Mouse (Mus musculus) testis, postnatal 10 days (tissue): ENCODE data around the gene Ifna14.
"Not testable (repeated sequence)": the region's sequence is repeated elsewhere in the genome, so short reads cannot be mapped to it uniquely, and the experiment has no call there.

Experiments
- DNase-seq: peaks from one replicate; pipeline ENCODE4 v3.0.0; 2021; ENCODE audit warnings: low spot score

The Ifna14 gene

GRCm38 (mm10) chr4:88571698-88572097 is at the start of gene Ifna14:
Gene Ifna14 (minus strand): TSS chr4:88571798.
- no peak for DNase-seq

DNA sequence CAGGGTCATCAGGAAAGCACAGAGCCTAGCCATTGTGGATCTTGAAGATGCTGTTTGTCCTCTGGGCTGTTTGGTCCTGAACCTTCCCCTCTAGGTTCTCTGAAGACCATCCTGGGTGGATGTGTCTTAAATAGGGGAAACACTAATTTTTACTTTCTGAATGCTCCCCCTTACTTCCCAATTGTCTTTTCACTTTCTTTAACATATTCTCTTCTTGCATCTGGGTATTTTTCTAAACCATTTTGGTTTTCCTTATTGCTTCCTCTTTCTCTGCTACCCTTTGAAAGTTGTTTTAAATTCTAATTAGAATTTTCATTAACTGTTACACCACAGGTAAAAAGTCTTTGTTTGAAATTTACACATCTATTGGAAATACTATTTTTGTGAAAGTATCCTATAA is 31.7 kb upstream of the Ifna14 start, which contains the start of gene Ifna12:
Gene Ifna12, minus strand, starts transcription at position 101 of the 400 bp plus-strand sequence.
- DNase-seq, result no peak

GRCm38 (mm10) chr4:88592285-88592684 is 20.7 kb upstream of the Ifna14 start, which contains the start of gene Ifna9:
Gene Ifna9 (minus strand): TSS chr4:88592385.
- no peak for DNase-seq

DNA sequence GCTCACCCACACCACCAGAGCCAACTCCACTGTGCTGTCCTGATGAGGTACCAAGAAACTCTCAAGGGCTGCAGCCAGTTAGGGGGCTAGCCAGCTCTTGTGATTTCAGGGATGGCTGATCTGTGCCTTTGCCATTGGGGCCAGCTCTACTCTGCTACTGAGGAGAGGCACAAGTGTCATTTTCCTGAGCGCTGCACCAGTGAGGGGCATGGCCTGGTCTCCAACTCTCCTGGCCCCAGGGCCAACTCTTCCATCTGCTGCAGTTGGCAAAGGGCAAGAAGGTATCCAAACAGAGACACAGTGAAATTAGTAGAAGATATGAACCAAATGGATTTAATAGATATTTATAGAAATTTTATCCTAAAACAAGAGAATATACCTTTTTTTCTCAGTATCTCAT is 9.8 kb downstream of the Ifna14 start:
- DNase-seq, result no peak

- DNase-seq, result not testable (repeated sequence)
Observed at GRCm38 (mm10) chr4:88558145-88558544, 13.5 kb downstream of the Ifna14 start, which contains the start of gene Ifna15. Gene Ifna15 (minus strand): TSS chr4:88558245.

GRCm38 (mm10) chr4:88550161-88550945 is 21.2 kb downstream of the Ifna14 start:
- peak; percentile 85 for DNase-seq

GRCm38 (mm10) chr4:88547986-88548385 is 23.6 kb downstream of the Ifna14 start:
- no peak for DNase-seq

GRCm38 (mm10) chr4:88543649-88544234 is 27.9 kb downstream of the Ifna14 start:
- no peak for DNase-seq

DNA sequence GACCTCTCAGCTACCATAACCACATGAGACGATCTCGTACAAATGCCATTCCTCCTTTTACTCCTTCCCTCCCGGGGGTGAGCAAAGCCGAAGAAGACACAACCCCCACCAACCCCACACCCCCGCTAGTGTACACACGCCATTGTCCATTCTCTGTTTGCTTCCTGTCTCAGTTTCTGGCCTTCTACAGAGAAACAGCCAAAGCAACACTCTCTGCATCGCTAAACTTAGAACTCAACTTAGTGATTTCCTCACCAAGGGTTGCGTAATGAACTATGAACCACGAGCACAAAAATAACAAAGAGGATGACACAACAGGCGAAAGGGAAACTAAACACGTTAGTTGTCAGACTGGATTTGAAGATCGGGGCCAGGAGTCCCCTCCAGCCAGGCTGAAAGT is 34.3 kb downstream of the Ifna14 start:
- no peak for DNase-seq

GRCm38 (mm10) chr4:88536640-88537039 is 35.0 kb downstream of the Ifna14 start:
- DNase-seq, result no peak

DNA sequence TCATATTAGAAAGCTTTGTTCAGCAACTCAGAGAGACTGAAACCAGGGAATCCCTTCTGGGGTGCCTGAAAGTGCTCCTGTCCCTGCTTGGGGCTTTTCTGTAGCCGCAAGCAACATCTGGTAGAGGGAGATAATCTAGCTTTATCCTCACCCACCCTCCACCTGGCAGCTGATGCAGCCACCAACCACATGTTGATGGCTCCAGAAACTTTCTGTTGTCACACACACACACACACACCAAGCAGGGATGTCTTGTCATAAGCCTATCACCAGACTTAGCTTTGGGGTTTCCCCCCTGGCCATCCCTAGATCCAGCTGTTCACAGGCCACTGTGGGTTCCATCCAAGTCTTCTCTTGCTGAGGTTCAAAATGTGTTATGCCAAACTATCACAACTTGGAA is 35.9 kb downstream of the Ifna14 start:
- DNase-seq, result no peak

DNA sequence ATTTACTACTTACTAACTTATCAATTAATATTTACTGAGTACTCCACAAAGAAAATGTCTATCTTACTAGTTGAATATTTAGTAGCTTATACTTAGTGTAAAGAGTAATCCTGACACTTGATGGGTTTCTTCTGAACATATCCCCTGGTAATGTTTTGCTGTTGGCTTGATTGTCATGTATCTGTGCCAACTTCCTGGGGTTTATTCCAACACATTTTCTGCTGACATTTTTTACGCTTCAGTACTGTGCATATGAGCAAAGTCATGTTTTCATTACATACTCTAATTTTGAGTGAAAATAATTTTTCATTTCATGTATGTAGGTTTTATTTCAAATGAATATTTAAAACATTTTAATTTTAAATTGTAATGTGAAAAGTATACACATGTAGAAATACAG is 36.7 kb downstream of the Ifna14 start:
- DNase-seq, result no peak

DNA sequence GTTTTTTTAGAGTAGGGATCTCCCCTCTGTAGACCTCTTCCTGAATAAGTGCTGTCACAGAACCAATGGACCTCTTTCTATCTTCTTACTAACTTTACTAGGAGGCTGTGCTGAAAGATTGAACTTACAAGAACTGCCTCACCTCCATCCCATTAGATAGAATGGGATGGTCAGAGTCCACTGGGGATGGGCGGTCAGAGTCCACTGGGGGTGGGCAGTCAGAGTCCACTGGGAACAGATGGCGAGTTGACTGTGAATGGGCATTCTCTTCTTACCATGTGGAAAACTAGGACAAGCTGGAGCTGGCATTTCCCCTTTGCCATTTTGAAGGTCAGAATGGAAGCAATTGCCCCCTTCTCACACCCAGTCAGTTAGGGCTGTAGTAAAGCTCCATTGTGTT is 38.1 kb downstream of the Ifna14 start:
- DNase-seq, result no peak

DNA sequence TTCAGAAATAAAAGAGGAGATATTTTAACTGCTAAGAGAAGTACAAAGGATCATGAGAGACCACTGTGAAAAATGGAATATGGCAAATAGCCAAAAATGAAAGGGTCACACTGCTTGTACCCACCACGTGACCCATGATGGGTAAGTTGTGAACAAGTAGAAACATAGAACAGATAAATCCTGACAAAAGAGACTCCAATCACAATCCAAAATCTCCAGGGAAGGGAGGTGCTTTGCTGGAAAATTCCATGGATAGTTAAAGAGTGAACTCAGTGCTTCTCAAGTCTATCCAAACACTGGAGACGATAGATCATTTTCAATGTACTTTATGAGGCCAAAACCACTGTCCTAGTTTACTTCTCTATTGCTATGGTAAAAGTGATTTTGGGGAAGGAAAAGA is 40.7 kb downstream of the Ifna14 start:
- DNase-seq, result no peak

GRCm38 (mm10) chr4:88530271-88530670 is 41.3 kb downstream of the Ifna14 start:
- DNase-seq, result no peak

DNA sequence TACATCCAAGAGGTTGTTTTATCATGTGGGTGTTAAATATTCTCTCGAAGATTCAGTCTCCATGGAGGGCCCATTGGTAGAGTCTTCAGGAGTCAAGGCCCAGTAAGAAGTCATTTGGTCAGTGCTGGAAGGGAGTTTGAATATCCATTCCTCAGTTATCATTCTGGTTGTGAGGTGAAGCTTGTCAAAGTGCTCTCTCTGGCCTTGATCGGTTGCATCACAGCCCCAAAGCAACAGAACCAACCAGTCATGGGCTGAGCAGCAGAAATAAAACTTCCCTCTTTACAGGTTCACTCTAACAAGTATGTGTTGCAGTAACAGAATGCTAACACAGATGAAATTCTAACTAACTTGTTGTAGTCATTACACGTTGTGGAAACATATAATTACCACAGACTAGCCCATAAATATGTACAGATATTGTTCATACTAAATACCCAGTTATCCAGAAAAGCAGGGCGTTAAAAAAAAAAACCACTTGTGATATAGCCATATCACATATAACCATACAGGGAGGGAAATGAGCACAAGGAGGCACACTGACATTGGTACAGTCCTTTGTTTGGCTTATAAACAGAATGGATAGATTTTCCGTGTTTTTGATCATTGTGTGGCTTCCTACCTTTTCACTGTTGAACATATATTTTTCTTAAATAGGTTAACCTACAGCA is 45.1 kb downstream of the Ifna14 start:
- no peak for DNase-seq

- DNase-seq, result no peak
Observed at GRCm38 (mm10) chr4:88525393-88525792, 46.2 kb downstream of the Ifna14 start.

GRCm38 (mm10) chr4:88523241-88523640 is 48.4 kb downstream of the Ifna14 start:
- DNase-seq, result no peak

GRCm38 (mm10) chr4:88522674-88523073 is 48.9 kb downstream of the Ifna14 start, which contains the start of gene Ifnb1:
Gene Ifnb1 (minus strand): TSS chr4:88522774.
- DNase-seq, result no peak
